Mouse (Mus musculus) spleen, postnatal 4 days (tissue): Measurements from ENCODE around the gene Nelfcd.

Experiments used
- DNase-seq, 2 experiments: peaks; one replicate each; pipeline ENCODE4 v3.0.0; 2022; ENCODE audit warnings: low spot score in 2 of 2

The Nelfcd gene

DNA sequence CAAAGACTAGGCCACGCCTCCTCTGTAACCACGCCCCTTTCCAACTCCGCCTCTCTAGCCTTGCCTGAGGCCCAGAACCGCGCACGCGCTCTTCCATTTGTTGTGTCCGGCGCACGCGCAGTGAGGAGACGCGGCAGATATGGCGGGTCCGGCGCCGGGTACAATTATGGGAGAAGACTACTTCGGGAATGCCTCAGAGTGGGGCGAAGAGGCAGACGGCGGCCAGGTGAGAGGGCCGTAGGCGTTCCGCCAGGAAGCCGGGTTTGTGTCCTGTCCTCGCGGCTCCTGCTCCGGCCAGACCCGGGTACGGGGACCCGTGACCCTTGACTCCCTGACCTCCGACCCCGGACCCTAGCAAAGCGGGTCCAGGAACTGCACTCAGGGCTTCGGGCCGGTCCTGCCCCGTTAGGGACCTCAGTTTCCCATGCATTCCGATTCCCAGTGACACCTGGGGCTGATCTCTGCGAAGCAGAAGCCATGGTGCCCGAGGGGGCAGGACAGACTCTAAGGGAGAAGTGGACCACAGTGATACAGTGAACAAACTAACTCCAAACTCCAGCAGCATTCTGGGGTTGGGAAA, at the start of gene Nelfcd:
TSS of gene Nelfcd (plus strand) at position 74 of the 580 bp plus-strand sequence.
- DNase-seq, result peak; percentile 96 to 99

DNA sequence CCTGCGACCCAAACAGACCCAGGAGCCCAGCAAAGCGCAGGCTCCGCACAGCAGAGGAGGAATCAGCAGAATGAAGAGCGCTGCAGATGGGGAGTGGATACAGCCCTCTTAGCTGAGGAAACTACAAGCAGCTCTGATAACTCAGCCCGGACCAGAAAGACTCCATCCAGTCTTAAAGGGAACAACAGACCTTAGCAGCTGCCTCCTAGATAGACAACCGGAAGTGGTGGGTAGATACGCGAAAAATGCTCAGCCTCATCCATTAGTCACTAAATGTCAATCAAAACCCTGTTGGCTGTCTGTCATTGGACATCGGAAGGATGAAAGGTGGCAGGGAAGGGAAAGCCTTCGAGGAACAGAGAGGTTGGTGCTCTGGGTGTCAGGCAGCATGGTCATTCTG, 49.0 kb upstream of the Nelfcd start:
- DNase-seq, result no peak

GRCm38 (mm10) chr2:174381021-174381420, 34.6 kb upstream of the Nelfcd start:
- no peak for DNase-seq

- DNase-seq, result no peak
Observed at GRCm38 (mm10) chr2:174391936-174392335, 23.7 kb upstream of the Nelfcd start.

DNA sequence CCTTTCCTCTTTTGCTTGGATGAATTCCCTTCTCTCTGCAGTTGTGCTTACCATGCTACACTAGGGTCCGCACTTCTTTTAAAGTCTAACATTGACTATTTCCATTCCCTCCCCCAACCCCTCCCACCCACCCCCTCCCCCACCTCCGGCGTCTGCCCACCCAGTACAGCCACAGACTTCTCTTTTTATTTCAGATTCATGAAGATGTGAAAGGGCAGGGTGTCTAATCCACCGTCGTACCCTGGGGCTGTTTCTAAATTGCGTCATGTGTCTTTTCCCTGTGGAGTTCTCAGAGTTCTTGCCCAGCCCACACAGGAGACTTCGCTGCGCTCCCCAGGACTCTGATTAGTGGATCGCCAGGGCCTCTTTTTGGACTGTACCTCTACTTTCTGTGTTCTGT, 23.1 kb upstream of the Nelfcd start:
- no peak for DNase-seq

GRCm38 (mm10) chr2:174393383-174393782, 22.2 kb upstream of the Nelfcd start:
- no peak for DNase-seq

- no peak for DNase-seq
Observed at GRCm38 (mm10) chr2:174396643-174397042, 19.0 kb upstream of the Nelfcd start.

DNA sequence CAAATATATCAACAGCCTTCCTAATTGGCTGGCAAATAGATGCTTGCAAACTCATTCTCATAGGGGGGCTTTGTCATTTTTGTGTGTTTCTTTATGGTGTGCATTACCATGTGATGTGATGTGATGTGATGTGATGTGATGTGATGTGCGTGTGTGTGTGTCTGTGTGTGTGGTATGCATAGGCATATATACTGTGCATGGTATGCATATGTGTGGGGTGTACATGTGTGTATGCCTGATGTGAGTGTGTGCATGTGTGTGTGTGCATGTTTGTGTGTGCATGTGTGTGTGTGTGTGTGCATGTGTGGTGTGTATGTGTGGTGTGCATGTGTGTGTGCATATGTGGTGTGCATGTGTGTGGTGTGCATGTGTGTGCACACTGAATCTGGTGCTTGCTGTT, 18.5 kb upstream of the Nelfcd start:
- no peak for DNase-seq

DNA sequence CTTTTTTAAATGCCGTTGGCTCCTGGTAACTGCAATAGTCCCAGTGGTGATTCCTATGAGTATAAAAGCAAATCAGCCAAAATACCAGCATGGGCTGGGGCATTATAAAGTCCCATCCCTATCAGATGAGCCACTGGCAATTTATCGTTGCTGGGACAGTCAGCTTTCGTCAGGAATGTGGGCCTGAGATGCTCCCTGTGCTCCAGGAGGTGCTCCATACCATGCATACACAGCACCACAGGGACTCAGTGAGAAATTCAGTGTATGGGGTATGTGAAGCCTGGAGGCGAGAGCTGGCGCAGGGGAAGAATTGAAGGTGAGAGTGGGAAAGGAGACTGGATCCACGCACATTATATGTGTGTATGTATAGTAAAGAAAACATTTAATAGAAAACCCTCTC, 17.7 kb upstream of the Nelfcd start:
- no peak for DNase-seq

DNA sequence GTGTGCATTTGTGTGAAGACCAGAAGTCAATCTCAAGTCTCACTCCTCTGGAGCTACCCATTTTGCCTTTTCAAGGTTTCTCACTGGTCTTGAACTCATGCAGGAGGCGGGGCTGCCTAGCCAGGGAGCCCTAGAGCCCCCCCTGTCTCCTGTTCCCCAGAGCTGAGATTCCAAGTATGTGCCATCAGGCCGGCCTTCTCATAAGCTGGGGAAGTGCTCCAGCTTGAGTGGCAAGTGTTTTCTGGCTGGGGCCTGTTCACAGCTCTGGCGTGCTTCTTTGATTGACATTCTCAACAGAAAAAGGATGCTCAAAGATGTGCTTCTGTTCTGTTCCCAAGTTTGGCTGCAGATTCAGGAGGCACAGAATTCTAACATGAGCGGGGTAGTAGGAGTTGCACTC, 15.2 kb upstream of the Nelfcd start:
- no peak for DNase-seq

- DNase-seq, result no peak
Observed at GRCm38 (mm10) chr2:174410222-174410621, 5.4 kb upstream of the Nelfcd start.

DNA sequence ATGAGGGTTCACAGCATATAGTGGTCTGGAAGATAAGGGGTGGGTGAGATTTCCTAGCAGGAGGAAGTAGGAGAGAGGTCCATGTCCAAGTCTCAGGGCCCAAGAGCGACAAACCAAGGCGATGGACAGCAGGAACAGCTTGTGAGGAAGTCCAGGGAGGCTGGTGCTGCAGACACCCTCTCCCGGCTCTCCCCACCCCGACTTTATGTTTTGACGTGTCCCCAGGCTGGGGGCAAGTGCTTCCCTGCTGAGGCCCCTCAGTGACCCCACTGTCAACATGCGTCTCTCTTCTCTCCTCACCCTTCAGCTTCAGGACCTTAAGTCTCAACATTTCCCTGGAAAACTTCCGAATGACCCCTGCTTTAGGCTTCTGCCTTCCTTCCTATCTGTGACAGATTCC, 2.5 kb upstream of the Nelfcd start:
- DNase-seq, result peak in 1 of 2 experiments; percentile 61

GRCm38 (mm10) chr2:174415001-174415730, 438 bp upstream of the Nelfcd start:
- DNase-seq, result no peak

DNA sequence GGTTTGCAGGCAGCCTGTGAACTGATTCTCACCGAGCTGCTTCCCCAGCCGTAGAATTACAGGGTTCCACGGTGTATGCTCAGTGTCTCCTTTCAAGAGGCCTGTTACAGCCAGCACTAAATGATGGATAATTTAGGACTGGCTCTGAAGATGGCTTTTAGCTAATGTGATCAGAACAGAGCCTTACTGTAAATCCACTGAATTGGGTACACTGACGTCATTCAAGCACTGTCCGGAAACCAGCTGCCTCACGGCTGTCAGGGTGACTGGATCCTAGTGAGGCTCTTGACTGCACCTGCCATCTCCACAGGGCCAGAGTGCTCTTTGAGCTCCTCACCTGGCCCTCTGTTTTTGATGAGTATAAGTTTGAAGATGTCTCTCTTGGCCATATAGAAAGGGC, 5.5 kb downstream of the Nelfcd start:
- DNase-seq, result no peak

GRCm38 (mm10) chr2:174424301-174425085, 8.9 kb downstream of the Nelfcd start:
- DNase-seq, result no peak

- DNase-seq, result no peak
Observed at GRCm38 (mm10) chr2:174426856-174427255, 11.3 kb downstream of the Nelfcd start.

DNA sequence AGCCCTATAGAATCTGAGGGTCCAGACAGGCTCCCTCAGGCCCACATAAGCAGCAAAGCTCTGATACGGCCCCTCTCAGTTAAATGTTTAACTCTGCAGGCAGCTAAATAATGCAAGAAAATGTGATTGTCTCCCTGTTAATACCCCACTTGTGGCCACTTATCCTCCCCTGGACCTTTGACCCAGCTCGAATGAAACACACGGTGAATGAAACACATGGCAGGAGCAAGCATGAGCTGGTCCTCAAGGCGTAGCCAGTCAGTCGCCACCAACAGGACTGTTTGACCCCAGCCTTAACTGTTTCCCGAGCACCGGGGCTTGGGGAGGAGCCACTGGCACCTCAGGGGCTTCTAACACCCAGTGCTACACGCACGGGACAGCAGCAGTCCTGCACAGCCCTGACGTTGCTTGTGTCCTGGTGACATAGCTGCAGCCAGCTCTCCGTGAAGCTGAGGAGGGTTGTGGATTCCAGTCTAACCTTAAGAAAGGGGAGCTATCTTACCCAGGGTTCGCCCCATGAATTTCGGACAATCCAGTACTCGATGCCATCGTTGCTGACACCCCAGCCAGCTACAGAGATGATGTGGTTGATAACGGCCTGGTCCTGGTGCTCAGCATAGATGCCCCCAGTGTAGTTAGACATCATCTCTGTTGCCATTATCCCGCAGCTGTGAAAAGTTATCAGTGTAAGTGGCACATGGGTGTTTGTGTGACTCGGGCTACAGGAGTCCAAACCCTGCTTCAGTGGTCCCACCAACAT, 12.7 kb downstream of the Nelfcd start:
- no peak for DNase-seq

- DNase-seq, result no peak
Observed at GRCm38 (mm10) chr2:174428996-174429591, 13.5 kb downstream of the Nelfcd start.

DNA sequence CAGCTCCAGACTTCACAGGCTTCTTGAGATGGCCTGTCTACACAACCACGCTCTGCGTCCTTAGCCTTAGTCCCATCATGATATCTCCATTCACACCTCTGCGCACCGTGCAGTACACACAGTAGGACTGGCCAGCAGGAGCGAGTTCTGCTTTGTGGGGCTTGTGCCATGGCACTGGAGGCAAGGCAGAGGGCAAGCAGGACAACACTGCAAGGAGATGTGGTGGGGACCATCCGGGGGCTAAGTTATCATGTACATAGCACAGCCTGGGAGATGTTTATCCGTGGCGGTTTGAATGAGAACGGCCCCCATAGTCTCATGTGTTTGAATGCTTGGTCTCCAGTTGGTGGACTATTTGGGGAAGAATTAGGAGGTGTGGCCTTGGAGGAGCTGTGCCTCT, 19.3 kb downstream of the Nelfcd start:
- no peak for DNase-seq

GRCm38 (mm10) chr2:174436076-174436701, 20.6 kb downstream of the Nelfcd start:
- peak; percentile 45 to 77 for DNase-seq
